Mouse (Mus musculus) megakaryocyte, embryonic 14.5 days (primary cell): ENCODE measurements around the gene Ccser2.

Source experiments
- FLI1 ChIP-seq: IDR thresholded peaks from 2 replicates; pipeline ENCODE4 v1.6.1; 2012; ENCODE audit warnings: low read length, inconsistent platforms, mixed read lengths
- GATA1 ChIP-seq: IDR thresholded peaks from 3 replicates; pipeline ENCODE4 v1.6.1; 2012; ENCODE audit warnings: mixed read lengths, low read length, inconsistent platforms, borderline replicate concordance

- TF ChIP-seq GATA1: no peak
- no peak for TF ChIP-seq FLI1
Measured at GRCm38 (mm10) chr14:36989784-36990183, 21.2 kb upstream of the Ccser2 start.
